Mouse (Mus musculus) forebrain, embryonic 15.5 days (tissue): Measurements from ENCODE around the gene Cd84. TPM values are rescaled to one million over a fixed set of nuclear protein-coding genes. Genes with fewer than 3 reads are reported as not detected.
"Not testable (repeated sequence)": the region's sequence is repeated elsewhere in the genome, so short reads cannot be mapped to it uniquely, and the experiment has no call there.

Experiments used
- ATAC-seq: fragments of 200-750 bp; cut with Nextera tagmentation; replicated peaks from 2 replicates; pipeline ENCODE4 v1.8.0; 2017; ENCODE audit warnings: mild to moderate bottlenecking, moderate TSS enrichment, moderate library complexity
- H3K27ac ChIP-seq: fragments of 300-500 bp; sonication (generic); replicated peaks from 2 replicates; pipeline ENCODE4 v1.5.1; 2015; ENCODE audit warnings: mild to moderate bottlenecking, inconsistent platforms
- H3K27me3 ChIP-seq: fragments of 300-500 bp; sonication (generic); 2 replicates; pipeline ENCODE4 v1.6.1; 2015; ENCODE audit warnings: inconsistent platforms
- H3K36me3 ChIP-seq: fragments of 300-500 bp; sonication (generic); 2 replicates; pipeline ENCODE4 v1.6.1; 2015; ENCODE audit warnings: mild to moderate bottlenecking, inconsistent platforms
- H3K4me1 ChIP-seq: fragments of 300-500 bp; sonication (generic); 2 replicates; pipeline ENCODE4 v1.6.1; 2015; ENCODE audit warnings: inconsistent platforms
- H3K4me2 ChIP-seq: fragments of 300-500 bp; sonication (generic); replicated peaks from 2 replicates; pipeline ENCODE4 v1.6.1; 2015; ENCODE audit warnings: mild to moderate bottlenecking, inconsistent platforms
- H3K4me3 ChIP-seq: fragments of 300-500 bp; sonication (generic); 2 replicates; pipeline ENCODE4 v1.5.1; 2015; ENCODE audit warnings: mild to moderate bottlenecking, inconsistent platforms
- H3K9ac ChIP-seq: fragments of 300-500 bp; sonication (generic); replicated peaks from 2 replicates; pipeline ENCODE4 v1.6.1; 2015; ENCODE audit warnings: mild to moderate bottlenecking, inconsistent platforms
- H3K9me3 ChIP-seq: fragments of 300-500 bp; sonication (generic); 2 replicates; pipeline ENCODE4 v1.6.1; 2016; ENCODE audit warnings: inconsistent platforms
- WGBS: fragments of 180-500 bp; shearing (Covaris S2); methylation state at CpG from one replicate; pipeline ENCODE4 v1.1.7; 2015; ENCODE audit warnings: mixed read lengths; 5-methylcytosine and 5-hydroxymethylcytosine counted together
- polyA plus RNA-seq: library from polyadenylated mRNA; unstranded; fragments of >200 nt; fragmentation: Nextera tagmentation; extraction: Ambion mirVana; gene quantifications from 2 replicates; pipeline ENCODE4 v1.2.1, GENCODE M21; 2015

The Cd84 gene
- polyA plus RNA-seq, 1 experiment from 2014 or later, result 1.3 TPM

- Histone ChIP-seq H3K9me3 (no peaks in the 10 kb centered on the region), H3K36me3 (no peaks in the 10 kb centered on the region), H3K27me3 (no peaks in the 10 kb centered on the region), H3K27ac (no peak overlapping the region), H3K4me3 (no peak overlapping the region), H3K9ac (no peak overlapping the region), H3K4me1 (no peaks in the 10 kb centered on the region), H3K4me2 (no peak overlapping the region)
- no peak for ATAC-seq
- WGBS, result 85% methylated on average over 4 of the region's 4 CpGs
Observed at GRCm38 (mm10) chr1:171840450-171841023, 1.0 kb downstream of the Cd84 start.

GRCm38 (mm10) chr1:171845035-171845754 is 5.7 kb downstream of the Cd84 start:
- Histone ChIP-seq H3K4me3 (no peak overlapping the region), H3K36me3 (no peaks in the 10 kb centered on the region), H3K27ac (no peak overlapping the region), H3K4me1 (no peaks in the 10 kb centered on the region), H3K4me2 (no peak overlapping the region), H3K9me3 (no peaks in the 10 kb centered on the region), H3K27me3 (no peaks in the 10 kb centered on the region), H3K9ac (no peak overlapping the region)
- ATAC-seq, result no peak
- 80% methylated on average over 5 of the region's 5 CpGs for WGBS

- H3K4me2 ChIP-seq, result no peak overlapping the region
- no peaks in the 10 kb centered on the region for H3K9me3 ChIP-seq
- no peak overlapping the region for H3K27ac ChIP-seq
- no peaks in the 10 kb centered on the region for H3K27me3 ChIP-seq
- ATAC-seq, result no peak
- no peak overlapping the region for H3K9ac ChIP-seq
- no peak overlapping the region for H3K4me3 ChIP-seq
- no peaks in the 10 kb centered on the region for H3K4me1 ChIP-seq
- H3K36me3 ChIP-seq, result no peaks in the 10 kb centered on the region
Observed at GRCm38 (mm10) chr1:171848201-171848600, 8.7 kb downstream of the Cd84 start.

GRCm38 (mm10) chr1:171848757-171849156 is 9.3 kb downstream of the Cd84 start:
- Histone ChIP-seq H3K36me3 (no peaks in the 10 kb centered on the region), H3K9ac (no peak overlapping the region), H3K4me2 (no peak overlapping the region), H3K27ac (no peak overlapping the region), H3K9me3 (no peaks in the 10 kb centered on the region), H3K4me3 (no peak overlapping the region), H3K27me3 (no peaks in the 10 kb centered on the region), H3K4me1 (no peaks in the 10 kb centered on the region)
- WGBS, result 87% methylated on average over 4 of the region's 4 CpGs
- no peak for ATAC-seq

- Histone ChIP-seq H3K36me3 (no peaks in the 10 kb centered on the region), H3K9ac (no peak overlapping the region), H3K27ac (no peak overlapping the region), H3K4me3 (no peak overlapping the region), H3K4me2 (no peak overlapping the region), H3K9me3 (no peaks in the 10 kb centered on the region), H3K4me1 (no peaks in the 10 kb centered on the region), H3K27me3 (no peaks in the 10 kb centered on the region)
- ATAC-seq, result no peak
- 85% methylated on average over 5 of the region's 5 CpGs for WGBS
Observed at GRCm38 (mm10) chr1:171849454-171849853, 10.0 kb downstream of the Cd84 start.

GRCm38 (mm10) chr1:171865467-171865866 is 26.0 kb downstream of the Cd84 start:
- H3K27me3 ChIP-seq, result no peaks in the 10 kb centered on the region
- H3K36me3 ChIP-seq, result no peaks in the 10 kb centered on the region
- 97% methylated on average over 4 of the region's 4 CpGs for WGBS
- H3K9me3 ChIP-seq, result no peaks in the 10 kb centered on the region
- no peak overlapping the region for H3K27ac ChIP-seq
- H3K4me3 ChIP-seq, result no peak overlapping the region
- no peaks in the 10 kb centered on the region for H3K4me1 ChIP-seq
- H3K9ac ChIP-seq, result no peak overlapping the region
- H3K4me2 ChIP-seq, result no peak overlapping the region
- no peak for ATAC-seq

GRCm38 (mm10) chr1:171886989-171887388 is 47.5 kb downstream of the Cd84 start:
- H3K27ac ChIP-seq, result no peak overlapping the region
- no peaks in the 10 kb centered on the region for H3K27me3 ChIP-seq
- no peak overlapping the region for H3K4me2 ChIP-seq
- WGBS, result 93% methylated on average over 1 of the region's 1 CpGs
- no peak overlapping the region for H3K4me3 ChIP-seq
- no peaks in the 10 kb centered on the region for H3K9me3 ChIP-seq
- H3K4me1 ChIP-seq, result no peaks in the 10 kb centered on the region
- no peak for ATAC-seq
- H3K9ac ChIP-seq, result no peak overlapping the region
- no peaks in the 10 kb centered on the region for H3K36me3 ChIP-seq

GRCm38 (mm10) chr1:171895364-171895763 is 55.9 kb downstream of the Cd84 start, which contains the start of gene Gm10521:
Gene Gm10521, plus strand, starts transcription at chr1:171895664.
- H3K36me3 ChIP-seq, H3K4me3 ChIP-seq, H3K4me2 ChIP-seq, ATAC-seq, H3K9me3 ChIP-seq, H3K27me3 ChIP-seq, H3K9ac ChIP-seq, H3K27ac ChIP-seq, H3K4me1 ChIP-seq: not testable (repeated sequence)
- WGBS, result 76% methylated on average over 5 of the region's 5 CpGs

GRCm38 (mm10) chr1:171904011-171904410 is 64.5 kb downstream of the Cd84 start:
- Histone ChIP-seq H3K27me3 (no peaks in the 10 kb centered on the region), H3K9ac (no peak overlapping the region), H3K9me3 (no peaks in the 10 kb centered on the region), H3K4me3 (no peak overlapping the region), H3K4me2 (no peak overlapping the region), H3K4me1 (no peaks in the 10 kb centered on the region), H3K27ac (no peak overlapping the region), H3K36me3 (no peaks in the 10 kb centered on the region)
- 74% methylated on average over 1 of the region's 1 CpGs for WGBS
- ATAC-seq, result no peak

GRCm38 (mm10) chr1:171915638-171916458 is 76.4 kb downstream of the Cd84 start:
- Histone ChIP-seq H3K9ac (no peak overlapping the region), H3K27me3 (no peaks in the 10 kb centered on the region), H3K9me3 (no peaks in the 10 kb centered on the region), H3K36me3 (no peaks in the 10 kb centered on the region), H3K4me2 (no peak overlapping the region), H3K27ac (no peak overlapping the region), H3K4me1 (no peaks in the 10 kb centered on the region), H3K4me3 (no peak overlapping the region)
- no peak for ATAC-seq
- 74% methylated on average over 13 of the region's 13 CpGs for WGBS

- WGBS, result 89% methylated on average over 14 of the region's 14 CpGs
- Histone ChIP-seq H3K36me3 (no peaks in the 10 kb centered on the region), H3K27me3 (no peaks in the 10 kb centered on the region), H3K4me3 (no peak within 1 kb of the TSS), H3K9me3 (no peaks in the 10 kb centered on the region), H3K9ac (no peak within 1 kb of the TSS), H3K4me1 (no peaks in the 10 kb centered on the region), H3K27ac (no peak within 1 kb of the TSS), H3K4me2 (no peak within 1 kb of the TSS)
- no peak for ATAC-seq
Observed at GRCm38 (mm10) chr1:171917305-171918039, 78.0 kb downstream of the Cd84 start, which contains the start of gene Slamf6. Gene Slamf6, plus strand, starts transcription at chr1:171917515.
